In the genomic region with DNA sequence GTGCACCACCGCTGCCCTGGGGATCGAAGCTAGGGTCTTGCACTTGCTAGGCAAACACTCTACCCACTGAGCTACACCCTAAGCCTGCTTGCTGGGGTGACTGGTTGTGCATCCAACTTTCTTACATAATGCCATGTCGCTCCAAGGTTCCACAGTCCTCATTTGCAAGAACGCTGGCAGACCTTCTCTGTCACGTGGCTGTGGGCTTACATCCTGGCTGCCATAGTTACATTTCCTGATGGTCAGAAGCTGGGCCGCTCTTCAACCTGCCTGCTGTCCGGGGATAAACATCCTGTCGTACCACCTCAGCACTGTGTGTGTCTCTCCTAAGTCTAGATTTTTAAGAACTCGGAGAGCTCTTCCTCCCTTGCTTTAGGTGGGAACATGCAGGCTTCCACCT, we compare ENCODE assay signal across 14 mouse cellular contexts. TPM values are rescaled to one million over a fixed set of nuclear protein-coding genes. Genes with fewer than 3 reads are reported as not detected.
A peak's percentile ranks its signal among the peaks of the same experiment; 100 is the strongest.
DNase-seq lines count a peak whose midpoint lies in the region; ATAC-seq lines count a peak whose summit lies in the region.
"Had no signal": no experiment of that assay in that cellular context is flagged by ENCODE, and none has a peak within 500 bp of the region (broad histone marks: within the 10 kb centered on the region; RNA-seq: fewer than 3 reads in every experiment).

No protein-coding gene starts in this region.

- H3K27me3 ChIP-seq in heart, embryonic 12.5 days (replicated peaks) = no peaks in the 10 kb centered on the region
- H3K27me3 ChIP-seq in hindbrain, embryonic 12.5 days = no peaks in the 10 kb centered on the region; the same call in 1 of the 2 replicates
- no peaks in the 10 kb centered on the region for H3K27me3 ChIP-seq in hindbrain, embryonic 16.5 days (replicated peaks; ENCODE audit: control insufficient read depth, insufficient read depth, low read length)
- H3K27me3 ChIP-seq: forebrain, embryonic 12.5 days; liver, embryonic 13.5 days; midbrain, embryonic 13.5 days had no signal

- no peaks in the 10 kb centered on the region; the same call in 1 of the 2 replicates for H3K9me3 ChIP-seq in heart, embryonic 12.5 days (replicated peaks)
- no peaks in the 10 kb centered on the region for H3K9me3 ChIP-seq in hindbrain, embryonic 12.5 days (replicated peaks)
- no peaks in the 10 kb centered on the region for H3K9me3 ChIP-seq in hindbrain, embryonic 16.5 days (ENCODE audit: control insufficient read depth, low read length)
- H3K9me3 ChIP-seq: forebrain, embryonic 12.5 days; liver, embryonic 13.5 days; midbrain, embryonic 13.5 days had no signal

- WGBS in heart, embryonic 12.5 days = 67% methylated on average over 9 of the region's 9 CpGs
- WGBS in hindbrain, embryonic 12.5 days = 84% methylated on average over 9 of the region's 9 CpGs
- 85% methylated on average over 9 of the region's 9 CpGs for WGBS in hindbrain, embryonic 16.5 days

- H3K4me3 ChIP-seq in heart, embryonic 12.5 days = no peak overlapping the region
- no peak overlapping the region for H3K4me3 ChIP-seq in hindbrain, embryonic 12.5 days
- H3K4me3 ChIP-seq in hindbrain, embryonic 16.5 days (ENCODE audit: low read length) = no peak overlapping the region
- H3K4me3 ChIP-seq: forebrain, embryonic 12.5 days; liver, embryonic 13.5 days; midbrain, embryonic 13.5 days had no signal

- no peaks in the 10 kb centered on the region for H3K36me3 ChIP-seq in heart, embryonic 12.5 days
- H3K36me3 ChIP-seq in hindbrain, embryonic 12.5 days = no peaks in the 10 kb centered on the region
- no peaks in the 10 kb centered on the region for H3K36me3 ChIP-seq in hindbrain, embryonic 16.5 days (ENCODE audit: control insufficient read depth, insufficient read depth, low read length)
- H3K36me3 ChIP-seq: forebrain, embryonic 12.5 days; liver, embryonic 13.5 days; midbrain, embryonic 13.5 days had no signal

- peaks cover 18% of the 10 kb centered on the region for H3K4me1 ChIP-seq in heart, embryonic 12.5 days (replicated peaks)
- no peaks in the 10 kb centered on the region for H3K4me1 ChIP-seq in hindbrain, embryonic 12.5 days
- H3K4me1 ChIP-seq in hindbrain, embryonic 16.5 days (ENCODE audit: control insufficient read depth, insufficient read depth, low read depth, low read length) = no peaks in the 10 kb centered on the region
- H3K4me1 ChIP-seq: forebrain, embryonic 12.5 days; liver, embryonic 13.5 days; midbrain, embryonic 13.5 days had no signal

- no peak for ATAC-seq in heart, embryonic 12.5 days (ENCODE audit: insufficient number of reproducible peaks, low FRiP score)
- ATAC-seq in hindbrain, embryonic 12.5 days (ENCODE audit: low FRiP score) = no peak
- ATAC-seq in hindbrain, embryonic 16.5 days = no peak
- ATAC-seq: inflammation-experienced regulatory T-cells, adult 6 months; midbrain, embryonic 13.5 days had no signal

- peak; percentile 40 to 72 for DNase-seq in heart, adult 18-20 months
- DNase-seq in adrenal gland, postnatal 25 days = peak; percentile 22
- DNase-seq in kidney, adult 9 months = peak; percentile 91
- peak; percentile 55 for DNase-seq in lung, postnatal 14 days
- DNase-seq in urinary bladder, postnatal 14 days (ENCODE audit: low spot score) = no peak
- DNase-seq: cerebellum, adult 9-11 months; liver, embryonic 13.5 days had no signal

- no peak overlapping the region for H3K4me2 ChIP-seq in heart, embryonic 12.5 days
- H3K4me2 ChIP-seq in hindbrain, embryonic 12.5 days (replicated peaks) = no peak overlapping the region
- H3K4me2 ChIP-seq in hindbrain, embryonic 16.5 days (ENCODE audit: low read length) = no peak overlapping the region
- H3K4me2 ChIP-seq: forebrain, embryonic 12.5 days; liver, embryonic 13.5 days; midbrain, embryonic 13.5 days had no signal

- no peak overlapping the region for H3K27ac ChIP-seq in heart, embryonic 12.5 days (ENCODE audit: poor library complexity, severe bottlenecking)
- no peak overlapping the region for H3K27ac ChIP-seq in hindbrain, embryonic 12.5 days
- no peak overlapping the region for H3K27ac ChIP-seq in hindbrain, embryonic 16.5 days (ENCODE audit: low read depth, low read length)
- H3K27ac ChIP-seq: forebrain, embryonic 12.5 days; liver, embryonic 13.5 days; midbrain, embryonic 13.5 days had no signal

- no peak overlapping the region for H3K9ac ChIP-seq in heart, embryonic 12.5 days
- no peak overlapping the region for H3K9ac ChIP-seq in hindbrain, embryonic 12.5 days
- H3K9ac ChIP-seq in hindbrain, embryonic 16.5 days (ENCODE audit: low read depth, low read length) = no peak overlapping the region
- H3K9ac ChIP-seq: liver, embryonic 13.5 days; midbrain, embryonic 13.5 days had no signal

RNA-seq across cellular contexts. Expression of a gene that starts 10.5 kb away (rescaled TPM):
- 10 to 100 TPM; 11.6 to 16.1 TPM for total RNA-seq in heart, adult 18-20 months (2021)
- polyA plus RNA-seq in heart, embryonic 12.5 days (2016; fragmentation: Nextera tagmentation; extraction: Ambion mirVana) = 4.0 and 4.6 TPM in 2 replicates
- total RNA-seq in adrenal gland, postnatal 25 days (2021) = 15.8 and 19.0 TPM in 2 replicates
- polyA plus RNA-seq in hindbrain, embryonic 12.5 days (2016; fragmentation: Nextera tagmentation; extraction: Ambion mirVana) = 3.7 and 3.8 TPM in 2 replicates
- 26.4 and 27.2 TPM in 2 replicates for polyA plus RNA-seq in hindbrain, embryonic 16.5 days (2015; fragmentation: Nextera tagmentation; extraction: Ambion mirVana)

RNA-seq across cellular contexts. Expression of a gene that starts 30.0 kb away (rescaled TPM):
- total RNA-seq in heart, adult 18-20 months (2021) = 1 to 10 TPM; 5.0 to 5.8 TPM
- polyA plus RNA-seq in heart, embryonic 12.5 days (2016; fragmentation: Nextera tagmentation; extraction: Ambion mirVana) = 10.1 and 11.1 TPM in 2 replicates
- 9.9 and 14.8 TPM in 2 replicates for total RNA-seq in adrenal gland, postnatal 25 days (2021)
- 21.1 and 23.7 TPM in 2 replicates for polyA plus RNA-seq in hindbrain, embryonic 12.5 days (2016; fragmentation: Nextera tagmentation; extraction: Ambion mirVana)
- 6.2 and 12.0 TPM in 2 replicates for polyA plus RNA-seq in hindbrain, embryonic 16.5 days (2015; fragmentation: Nextera tagmentation; extraction: Ambion mirVana)

RNA-seq across cellular contexts. Expression of a gene that starts 44.1 kb away (rescaled TPM):
- total RNA-seq in heart, adult 18-20 months (2021) = not detected
- polyA plus RNA-seq in heart, embryonic 12.5 days (2016; fragmentation: Nextera tagmentation; extraction: Ambion mirVana) = 0.08 TPM in 1 of 2 replicates, not detected in the other
- total RNA-seq in adrenal gland, postnatal 25 days (2021) = not detected in 2 replicates
- polyA plus RNA-seq in hindbrain, embryonic 12.5 days (2016; fragmentation: Nextera tagmentation; extraction: Ambion mirVana) = 3.5 and 4.3 TPM in 2 replicates
- 10.4 and 15.0 TPM in 2 replicates for polyA plus RNA-seq in hindbrain, embryonic 16.5 days (2015; fragmentation: Nextera tagmentation; extraction: Ambion mirVana)
- total RNA-seq: granulocyte monocyte progenitor cell, adult 5-6 weeks had no signal
- polyA plus RNA-seq: inflammation-experienced regulatory T-cells, adult 6 months; liver, embryonic 13.5 days had no signal
